Mouse (Mus musculus) thymus, adult 2 months (tissue): ENCODE data around the gene Gm7137.

Source experiments
- CTCF ChIP-seq: fragments of 200-500 bp; IDR thresholded peaks from 2 replicates; pipeline ENCODE4 v1.5.1; 2012; ENCODE audit warnings: mild to moderate bottlenecking, control low read depth, low read length, moderate library complexity, borderline replicate concordance; ENCODE audit not compliant: control insufficient read depth, poor library complexity, insufficient read depth; ENCODE audit errors: extremely low read depth
- POLR2A ChIP-seq: fragments of 200-500 bp; IDR thresholded peaks from 2 replicates; pipeline ENCODE4 v1.6.1; 2012; ENCODE audit warnings: mild to moderate bottlenecking, low read length, control low read depth, moderate library complexity; ENCODE audit not compliant: control insufficient read depth, poor library complexity, insufficient read depth; ENCODE audit errors: extremely low read depth

GRCm38 (mm10) chr10:77835647-77836046 is 47.6 kb upstream of the Gm7137 start, which contains the start of gene Krtap10-10:
- no peak for TF ChIP-seq POLR2A
- no peak for TF ChIP-seq CTCF
